Mouse (Mus musculus) heart, postnatal 25 days (tissue): Measurements from ENCODE around the gene Dhrs9. TPM values are rescaled to one million over a fixed set of nuclear protein-coding genes. Genes with fewer than 3 reads are reported as not detected.

Source experiments
- DNase-seq: peaks from one replicate; pipeline ENCODE4 v3.0.0; 2022; ENCODE audit warnings: low spot score
- intact Hi-C: fragments of 180-260 bp; cut with DNase I; formaldehyde crosslinking; loops from one replicate; pipeline ENCODE4 v1.15.1; 2025
- total RNA-seq, 2 experiments: library from RNA; stranded (reverse); gene quantifications; 2 replicates each; pipeline ENCODE4 v1.2.3; 2021

Gene Dhrs9
- total RNA-seq, 2 experiments from 2014 or later = 0.10 to 0.34 TPM

DNA sequence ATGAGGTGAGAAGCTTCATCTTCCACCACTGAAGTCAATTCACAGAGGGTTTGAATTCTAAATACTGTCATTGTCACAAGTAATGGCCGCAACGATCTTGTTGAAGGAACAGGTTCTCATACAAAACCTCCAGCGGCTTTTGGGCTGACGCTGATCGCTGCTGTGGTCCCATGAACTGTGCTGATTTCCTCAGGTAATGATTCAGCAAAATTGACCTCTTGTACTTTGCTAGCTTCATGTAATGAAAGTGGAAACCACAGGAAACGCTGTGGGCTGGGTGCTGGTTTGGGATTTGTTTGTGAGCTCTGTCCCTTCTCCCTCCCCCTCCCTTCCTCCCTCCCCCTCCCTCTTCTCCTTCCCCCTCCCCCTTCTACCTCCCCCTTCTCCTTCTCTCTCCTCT, 34.8 kb downstream of the Dhrs9 start:
- intact Hi-C loops = no loop called here
- DNase-seq = no peak

DNA sequence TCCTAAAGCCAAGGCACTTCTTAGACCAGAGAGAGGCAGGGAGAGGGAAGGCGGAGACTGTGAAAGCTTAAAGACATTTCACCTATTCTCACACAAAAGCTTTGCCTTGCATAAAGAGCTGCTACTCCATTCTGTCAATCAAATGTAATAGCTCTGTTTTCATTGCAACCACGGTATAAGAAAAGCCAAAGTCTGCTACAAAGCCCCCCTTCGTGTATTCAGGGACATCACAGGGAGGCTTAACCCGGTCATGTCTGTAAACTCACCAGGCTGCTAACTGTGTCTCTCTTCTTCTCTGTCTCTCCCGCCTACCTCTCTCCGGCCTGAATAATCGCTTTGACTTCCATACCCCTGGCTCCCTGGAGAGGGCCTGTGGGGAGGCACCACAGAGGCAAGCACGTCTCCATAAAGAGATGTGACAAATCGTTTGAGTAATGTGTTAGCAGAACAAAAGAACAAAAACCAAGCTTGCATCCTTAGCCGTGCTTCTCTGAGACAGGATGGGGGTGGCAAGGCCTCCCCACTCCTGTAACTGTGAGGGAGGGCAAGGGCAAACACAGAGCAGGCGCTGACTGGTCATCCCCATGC, 38.1 kb downstream of the Dhrs9 start:
- intact Hi-C loops = no loop called here
- DNase-seq = no peak

DNA sequence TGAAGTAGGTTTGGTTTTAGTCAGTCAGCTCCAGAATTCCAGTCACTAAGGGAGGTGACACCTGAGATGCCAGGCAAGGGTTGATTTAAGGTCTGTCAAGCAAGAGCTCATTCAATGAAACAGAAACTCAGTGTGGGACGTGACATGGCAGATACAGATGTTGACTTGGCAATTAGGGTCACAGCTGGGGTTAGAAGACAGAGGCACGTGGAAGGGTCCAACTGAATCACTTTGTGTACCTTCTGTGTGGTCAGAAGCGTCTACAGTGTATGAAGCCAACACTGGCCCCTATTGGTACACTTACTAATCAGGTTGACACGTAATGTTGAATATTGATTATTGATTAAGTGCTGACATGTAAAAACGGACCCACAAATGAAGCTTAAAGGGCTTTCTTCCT, 44.6 kb downstream of the Dhrs9 start:
- no peak for DNase-seq
- intact Hi-C loops = loop anchor here (10.0 kb wide), 1 partner anchor 320 kb away; no protein-coding TSS in a partner anchor

DNA sequence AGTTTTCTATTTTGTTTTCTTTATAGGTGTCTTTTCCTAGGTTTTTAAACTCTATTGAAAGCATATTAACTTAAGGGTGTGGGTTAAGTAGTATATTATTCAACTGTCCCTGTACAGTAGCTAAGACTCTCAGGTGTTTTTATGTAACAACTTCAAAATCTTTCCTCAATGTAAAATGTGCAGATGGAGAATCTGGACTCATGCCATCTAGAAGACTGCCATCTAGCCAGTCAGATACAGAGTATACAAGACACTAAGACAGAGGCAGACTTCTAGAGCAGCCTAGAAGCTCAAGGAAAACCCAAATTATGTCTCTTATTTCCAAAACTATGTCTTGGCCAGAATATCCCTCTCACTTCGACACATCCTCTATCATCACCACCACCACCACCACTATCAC, 45.8 kb downstream of the Dhrs9 start:
- no peak for DNase-seq
- intact Hi-C loops = loop anchor here (10.0 kb wide), 1 partner anchor 321 kb away; no protein-coding TSS in a partner anchor

DNA sequence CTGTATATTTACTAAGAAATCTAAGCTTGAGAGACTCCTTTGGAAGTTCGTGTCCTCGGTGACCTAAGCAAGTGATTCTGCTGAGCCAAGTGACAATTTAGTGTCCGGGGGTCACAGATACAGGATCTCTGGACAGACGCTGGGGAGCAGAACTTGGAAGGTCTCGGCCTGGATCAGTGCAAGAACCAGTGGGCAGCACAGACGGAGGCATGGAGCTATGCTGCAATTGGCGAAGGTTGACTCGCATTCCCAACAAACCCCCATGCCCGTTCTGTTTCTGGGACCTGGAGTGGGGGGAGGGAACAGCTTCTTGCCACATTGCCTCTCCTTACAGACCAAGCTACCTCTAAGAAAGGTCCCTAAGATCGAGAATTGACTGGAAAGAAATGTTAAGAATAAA, 46.9 kb downstream of the Dhrs9 start:
- no peak for DNase-seq
- intact Hi-C loops = loop anchor here (10.0 kb wide), 1 partner anchor 322 kb away; no protein-coding TSS in a partner anchor

DNA sequence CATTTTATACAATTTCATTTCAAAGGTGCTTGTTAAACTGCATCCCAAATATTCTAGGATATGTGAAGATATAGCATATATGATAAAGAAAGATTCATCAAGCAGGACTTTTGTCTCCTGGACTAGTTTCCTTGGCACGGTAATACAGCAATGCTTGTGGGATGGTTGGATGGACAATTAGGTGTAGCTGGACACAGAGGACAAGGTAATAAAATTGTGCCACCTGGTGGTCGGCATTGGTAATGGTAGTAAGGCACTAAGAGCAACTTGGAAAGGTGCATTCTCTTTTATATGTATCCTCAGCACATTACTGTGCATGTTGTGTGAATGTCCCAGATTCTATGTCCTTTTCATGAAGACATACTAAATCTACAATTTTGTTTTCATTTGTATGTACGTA, 47.9 kb downstream of the Dhrs9 start:
- no peak for DNase-seq
- intact Hi-C loops = loop anchor here (1.0 to 10.0 kb wide), 4 partner anchors 151 to 865 kb away; no protein-coding TSS in a partner anchor

DNA sequence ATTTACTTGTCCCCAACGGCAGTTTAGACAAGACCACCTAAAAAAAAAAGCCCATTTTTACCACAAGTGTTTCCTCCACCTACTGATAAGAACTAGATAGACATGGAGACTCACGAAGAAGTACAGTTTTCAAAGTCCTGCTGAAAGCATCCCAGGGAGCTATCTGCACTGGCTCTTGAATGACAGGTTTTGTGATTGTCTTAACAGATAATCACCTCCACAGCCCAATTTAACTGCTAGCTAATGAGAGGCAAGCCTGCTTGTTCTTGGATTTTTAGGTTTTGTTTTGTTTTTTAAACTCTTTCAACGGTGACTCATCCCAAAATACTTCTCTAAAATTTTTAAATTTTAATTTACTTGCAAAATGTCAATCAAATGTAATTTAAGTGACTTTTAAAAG, 61.4 kb downstream of the Dhrs9 start:
- DNase-seq = no peak
- intact Hi-C loops = no loop called here

DNA sequence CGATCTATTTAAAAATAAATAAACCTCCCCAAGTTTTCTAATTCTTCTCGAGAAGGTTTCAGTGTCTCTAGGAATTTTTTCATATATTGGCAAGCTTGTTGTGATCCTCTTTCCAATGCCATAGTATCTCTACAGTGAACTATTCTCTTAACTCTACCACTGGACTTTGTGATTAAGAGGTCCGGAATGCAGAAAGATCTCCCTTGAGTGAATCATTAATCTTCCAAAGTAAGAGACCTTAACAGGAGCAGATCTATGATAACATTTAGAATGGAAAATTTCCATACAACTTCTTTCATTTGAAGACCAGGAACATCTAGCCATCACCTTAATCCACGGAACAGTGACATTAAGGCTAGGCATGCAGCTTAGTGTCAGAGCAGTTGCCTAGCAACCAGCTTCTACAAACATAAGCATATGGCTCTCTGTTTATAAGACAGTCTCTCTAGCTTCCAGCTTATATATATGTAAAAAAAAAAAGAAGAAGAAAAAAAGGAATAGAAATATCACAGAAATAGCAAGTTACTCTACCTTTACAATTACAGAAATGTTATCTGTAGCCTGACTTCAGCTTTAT, 65.7 kb downstream of the Dhrs9 start:
- intact Hi-C loops = no loop called here
- DNase-seq = no peak

DNA sequence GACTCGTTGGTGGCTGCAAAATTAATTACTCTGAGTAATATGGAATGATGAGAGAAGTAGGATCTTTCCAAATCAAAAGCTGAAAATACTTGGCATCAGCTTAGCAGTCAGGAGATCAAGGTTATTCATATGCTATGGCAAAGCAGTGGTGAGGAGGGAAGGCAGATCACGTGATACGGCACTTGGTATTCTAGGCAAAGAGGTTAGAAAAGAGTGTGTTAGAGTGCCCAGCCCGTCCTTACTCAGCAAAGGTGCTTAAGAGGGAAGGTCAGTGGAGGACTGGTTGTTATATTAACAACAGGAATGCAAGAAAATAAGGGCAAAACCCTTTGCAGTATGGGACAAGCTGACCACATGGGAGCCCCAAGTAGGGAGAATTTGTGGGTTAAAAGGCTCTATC, 68.3 kb downstream of the Dhrs9 start:
- no peak for DNase-seq
- intact Hi-C loops = no loop called here

DNA sequence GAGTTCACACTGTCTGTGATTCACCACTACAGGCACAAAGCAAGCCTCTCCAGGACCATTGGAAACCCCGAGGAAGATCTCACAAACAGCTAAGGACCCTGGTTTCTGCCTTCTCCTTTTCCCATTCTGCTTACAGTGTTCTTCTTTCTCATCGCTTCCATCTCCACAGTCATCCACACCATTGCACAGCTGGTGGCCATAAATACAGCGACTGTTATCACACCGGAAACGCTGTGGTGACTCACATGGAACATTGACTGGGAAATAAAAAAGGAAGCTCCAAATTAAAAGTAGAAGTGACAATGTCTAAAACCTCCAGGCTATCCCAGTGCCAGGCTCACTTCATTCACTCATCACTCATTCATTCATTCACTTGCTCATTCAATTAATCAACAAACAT, 70.9 kb downstream of the Dhrs9 start:
- DNase-seq = no peak
- intact Hi-C loops = no loop called here

Other genes with a start within 250 kb of the Dhrs9 start
- 1 to 10 TPM; 4.9 to 5.7 TPM for gene Nostrin, start 244.6 kb upstream of the Dhrs9 start, total RNA-seq
- 1 to 10 TPM in 1 of 2 experiments, under 1 TPM in 1; 0.96 to 1.1 TPM for gene Spc25, start 174.3 kb upstream of the Dhrs9 start, total RNA-seq
- gene G6pc2, start 169.4 kb upstream of the Dhrs9 start, total RNA-seq = not detected
- gene Abcb11, start 37.8 kb upstream of the Dhrs9 start, total RNA-seq = not detected
- gene Lrp2, start 205.6 kb downstream of the Dhrs9 start, total RNA-seq = 1 to 10 TPM; 1.1 to 1.4 TPM